Mouse (Mus musculus) embryonic fibroblast, embryonic 13.5 days (primary cell): ENCODE measurements around the gene Smyd3. TPM values are rescaled to one million over a fixed set of nuclear protein-coding genes. Genes with fewer than 3 reads are reported as not detected.

ENCODE experiments used
- H3K27ac ChIP-seq: 2 replicates; pipeline ENCODE4 v1.5.1; 2012; ENCODE audit warnings: low read length, control low read depth, inconsistent platforms; ENCODE audit not compliant: insufficient read depth
- H3K4me1 ChIP-seq: 2 replicates; pipeline ENCODE4 v1.6.1; 2011; ENCODE audit warnings: low read length; ENCODE audit not compliant: control insufficient read depth, insufficient read depth
- H3K4me3 ChIP-seq: 2 replicates; pipeline ENCODE4 v1.5.1; 2011; ENCODE audit warnings: mild to moderate bottlenecking, control low read depth, low read length; ENCODE audit not compliant: insufficient read depth
- CTCF ChIP-seq: IDR thresholded peaks from 2 replicates; pipeline ENCODE4 v1.5.1; 2011; ENCODE audit warnings: mild to moderate bottlenecking, control low read depth, low read length, moderate library complexity, borderline replicate concordance; ENCODE audit not compliant: insufficient read depth
- POLR2A ChIP-seq: IDR thresholded peaks from 2 replicates; pipeline ENCODE4 v1.6.1; 2011; ENCODE audit warnings: low read depth, mild to moderate bottlenecking, control low read depth, low read length, moderate library complexity
- polyA plus RNA-seq: library from polyadenylated mRNA; stranded (reverse); fragments of >200 nt; gene quantifications from 2 replicates; pipeline ENCODE4 v1.2.4, GENCODE M21; 2011; ENCODE audit warnings: low read depth; ENCODE audit not compliant: missing spikeins, insufficient read length

Smyd3 gene
- polyA plus RNA-seq, 1 experiment: 12.3 TPM

DNA sequence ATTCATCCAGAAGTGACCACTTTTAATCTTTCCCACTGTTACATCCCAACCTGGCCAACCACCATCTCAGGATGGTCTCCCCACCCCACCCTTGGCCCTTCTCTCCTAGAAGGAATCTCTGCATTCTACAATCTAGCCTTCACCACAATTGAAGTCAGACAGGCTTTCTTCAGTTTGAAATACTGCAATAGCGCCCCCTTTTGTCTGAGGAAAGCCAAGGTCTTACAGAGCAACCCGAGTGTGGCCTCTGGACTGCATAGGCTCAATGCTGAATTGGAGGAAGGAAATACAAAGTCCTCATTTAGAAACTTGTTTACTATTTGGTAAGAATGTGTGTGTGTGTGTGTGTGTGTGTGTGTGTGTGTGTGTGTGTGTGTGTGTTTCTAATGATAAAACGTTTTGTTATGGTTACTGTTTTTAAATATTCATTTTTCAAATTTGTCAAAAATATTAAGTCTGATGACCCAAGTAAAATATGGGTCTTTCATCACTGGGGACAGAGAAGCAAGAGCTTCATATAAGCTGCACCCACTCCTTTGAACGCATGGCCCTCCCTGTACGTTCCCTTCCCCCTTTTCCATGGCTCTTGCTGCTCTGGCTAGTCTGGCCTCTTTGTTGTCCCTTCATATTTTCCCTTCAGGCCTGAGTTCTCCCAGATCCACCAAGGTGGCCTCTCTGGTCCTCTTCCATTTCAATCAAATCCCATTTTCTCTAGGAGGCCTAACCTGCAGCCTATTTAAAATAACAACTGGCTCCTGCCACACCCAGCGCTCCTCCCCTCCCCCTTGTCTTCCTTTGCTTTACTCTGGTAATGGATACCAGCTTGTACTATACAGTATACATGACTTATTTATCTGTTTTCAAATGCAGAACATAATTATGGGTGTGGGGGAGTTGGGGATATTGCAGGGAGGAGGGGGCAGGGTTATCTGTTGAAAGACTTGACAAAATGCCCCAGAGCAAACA, 430.5 kb downstream of the Smyd3 start:
- Histone ChIP-seq H3K4me1 (no peaks in the 10 kb centered on the region), H3K27ac (no peak overlapping the region), H3K4me3 (no peak overlapping the region)
- TF ChIP-seq POLR2A (no peak), CTCF (no peak)

GRCm38 (mm10) chr1:179086208-179086607, 431.6 kb downstream of the Smyd3 start:
- no peak for TF ChIP-seq CTCF
- H3K4me3 ChIP-seq: no peak overlapping the region
- no peak overlapping the region for H3K27ac ChIP-seq
- H3K4me1 ChIP-seq: no peaks in the 10 kb centered on the region

DNA sequence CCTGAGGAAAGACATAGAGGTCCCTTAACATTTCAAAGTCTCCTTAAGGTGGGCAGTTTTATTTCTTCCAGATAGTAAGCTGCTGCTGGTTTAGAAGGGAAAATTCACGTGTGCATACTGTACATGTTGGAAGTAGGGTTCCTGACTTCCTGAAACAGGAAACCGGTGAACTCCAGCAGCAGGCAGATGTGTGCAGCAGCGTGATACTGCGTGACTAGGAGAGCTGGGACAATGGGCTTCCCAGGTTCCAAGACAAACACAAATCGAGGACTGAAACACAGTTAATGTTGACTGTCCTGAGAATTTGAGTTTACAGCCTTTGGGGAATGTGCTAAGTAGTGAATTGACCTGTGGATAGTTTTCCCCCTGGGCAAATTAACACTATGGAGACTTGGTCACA, 434.7 kb downstream of the Smyd3 start:
- no peak for TF ChIP-seq CTCF
- no peak for TF ChIP-seq POLR2A
- H3K4me3 ChIP-seq: no peak overlapping the region
- H3K4me1 ChIP-seq: no peaks in the 10 kb centered on the region
- H3K27ac ChIP-seq: no peak overlapping the region

- no peak overlapping the region for H3K4me3 ChIP-seq
- no peak overlapping the region for H3K27ac ChIP-seq
- TF ChIP-seq POLR2A (no peak), CTCF (no peak)
- peaks cover 4% of the 10 kb centered on the region for H3K4me1 ChIP-seq
These were observed 444.0 kb downstream of the Smyd3 start for GRCm38 (mm10) chr1:179073846-179074245.

DNA sequence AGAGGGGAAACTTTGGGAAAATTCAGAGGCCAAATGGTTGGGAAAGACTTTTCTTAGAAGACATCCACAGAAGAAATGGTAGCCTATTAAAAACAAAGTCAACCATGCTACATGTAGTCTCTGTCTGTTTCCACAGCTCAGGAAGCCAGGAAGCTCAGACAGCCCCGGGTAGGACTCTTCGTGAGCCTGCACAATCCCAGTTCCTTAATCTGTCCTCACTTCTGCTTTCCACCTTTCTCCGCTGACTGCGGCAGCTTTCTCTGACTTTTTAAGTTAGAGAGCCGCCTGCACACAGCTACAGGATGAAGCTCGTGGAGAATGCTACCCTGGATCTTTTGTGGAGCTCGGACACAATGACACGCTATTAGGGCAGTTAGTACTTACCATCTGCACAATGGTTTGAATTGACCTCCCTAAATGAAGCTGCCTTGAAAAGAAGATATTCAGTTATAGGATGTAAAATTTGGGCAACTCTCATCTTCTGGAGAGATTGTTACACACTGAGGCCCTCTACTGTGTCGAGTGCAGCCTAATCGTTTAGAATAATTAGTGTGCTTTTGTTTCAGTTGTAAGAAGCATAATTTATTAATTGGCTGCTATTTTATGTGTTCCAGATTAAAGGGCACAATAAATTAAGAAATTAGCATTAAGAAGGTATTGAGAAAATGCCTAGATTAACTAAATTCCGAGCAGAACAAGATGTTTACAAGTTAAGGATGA, 444.7 kb downstream of the Smyd3 start:
- Histone ChIP-seq H3K27ac (no peak overlapping the region), H3K4me1 (peaks cover 4% of the 10 kb centered on the region), H3K4me3 (no peak overlapping the region)
- TF ChIP-seq CTCF: no peak
- no peak for TF ChIP-seq POLR2A

DNA sequence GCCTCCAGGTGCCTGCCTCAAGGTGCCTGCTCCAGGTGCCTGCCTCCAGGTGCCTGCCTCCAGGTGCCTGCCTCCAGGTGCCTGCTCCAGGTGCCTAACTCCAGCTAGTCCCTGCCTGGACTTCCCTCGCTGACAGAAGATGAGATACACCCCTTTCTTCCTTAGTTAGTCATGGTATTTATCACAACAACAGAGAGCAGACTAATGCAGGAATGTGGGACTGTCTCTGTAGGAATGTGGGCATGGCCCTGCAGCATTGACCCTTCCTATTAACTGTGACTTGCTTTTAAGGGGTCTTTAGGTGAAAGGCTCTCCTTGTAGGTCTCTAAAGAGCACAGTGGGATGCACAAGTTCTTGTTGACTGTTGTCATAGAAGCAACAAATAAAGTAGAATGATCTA, 445.4 kb downstream of the Smyd3 start:
- TF ChIP-seq CTCF (no peak), POLR2A (no peak)
- no peak overlapping the region for H3K27ac ChIP-seq
- peaks cover 4% of the 10 kb centered on the region for H3K4me1 ChIP-seq
- no peak overlapping the region for H3K4me3 ChIP-seq

DNA sequence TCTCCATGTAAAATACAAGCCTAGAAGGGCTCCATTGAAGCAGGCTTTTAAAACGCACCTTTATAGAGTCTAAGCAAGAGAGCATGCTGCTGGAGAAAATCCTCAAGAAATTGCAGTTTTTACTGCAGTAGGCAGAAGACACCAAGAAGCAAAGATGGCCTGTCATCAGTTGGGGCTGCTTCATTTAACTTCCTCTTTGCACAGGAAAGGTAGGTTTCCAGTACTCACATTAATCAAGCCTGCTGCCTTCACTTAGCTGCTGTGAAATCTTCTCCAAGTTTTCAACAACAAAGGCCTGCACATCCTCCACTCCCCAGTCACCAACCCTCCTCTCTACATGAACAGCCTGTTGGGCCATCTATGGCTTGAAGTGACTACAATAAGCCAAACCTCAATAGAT, 448.9 kb downstream of the Smyd3 start:
- no peak for TF ChIP-seq POLR2A
- TF ChIP-seq CTCF: no peak
- Histone ChIP-seq H3K27ac (no peak overlapping the region), H3K4me1 (no peaks in the 10 kb centered on the region; the same call in 1 of the 2 replicates), H3K4me3 (no peak overlapping the region)

DNA sequence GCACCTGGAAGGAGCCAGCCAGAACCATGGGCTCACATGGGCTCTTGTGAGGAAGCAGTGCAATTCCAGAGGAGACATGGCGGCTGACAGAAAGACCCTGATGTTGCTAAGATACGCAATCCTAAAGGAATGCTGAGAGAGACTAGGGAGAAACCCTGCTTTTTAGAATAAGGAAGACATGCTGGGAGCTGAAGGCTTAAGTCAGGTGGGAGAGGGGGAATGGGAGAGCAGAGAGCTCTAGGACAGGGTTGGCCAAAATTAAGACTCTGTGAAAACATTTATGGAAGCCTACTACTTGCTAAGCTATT, 452.6 kb downstream of the Smyd3 start:
- H3K27ac ChIP-seq: no peak overlapping the region
- H3K4me1 ChIP-seq: peaks cover 20% of the 10 kb centered on the region
- TF ChIP-seq POLR2A: no peak
- TF ChIP-seq CTCF: no peak
- H3K4me3 ChIP-seq: no peak overlapping the region

GRCm38 (mm10) chr1:179064601-179065293, 453.1 kb downstream of the Smyd3 start:
- no peak overlapping the region for H3K27ac ChIP-seq
- peaks cover 21% of the 10 kb centered on the region for H3K4me1 ChIP-seq
- no peak overlapping the region for H3K4me3 ChIP-seq
- no peak for TF ChIP-seq CTCF
- no peak for TF ChIP-seq POLR2A

- no peak for TF ChIP-seq CTCF
- no peak for TF ChIP-seq POLR2A
- H3K27ac ChIP-seq: peak overlapping the region; percentile 98
These were observed 456.1 kb downstream of the Smyd3 start for GRCm38 (mm10) chr1:179061759-179062168.

More at GRCm38 (mm10) chr1:179061759-179062168, 456.1 kb downstream of the Smyd3 start:
- no peak overlapping the region for H3K4me3 ChIP-seq
- peaks cover 36% of the 10 kb centered on the region for H3K4me1 ChIP-seq
